Mouse (Mus musculus): Measurements from ENCODE around the gene Mef2d.

Gene Mef2d

GRCm38 (mm10) chr3:88137821-88138220, 4.4 kb upstream of the Mef2d start:
- peak; percentile 27 to 38 for DNase-seq (ENCODE audit: low spot score in 2 of 2)

- DNase-seq (ENCODE audit: low spot score in 2 of 2): peak; percentile 91 to 94
Observed at GRCm38 (mm10) chr3:88138336-88139242, 3.6 kb upstream of the Mef2d start.

- DNase-seq (ENCODE audit: low spot score in 2 of 2): peak; percentile 60 to 68
Observed at GRCm38 (mm10) chr3:88139243-88140177, 2.7 kb upstream of the Mef2d start.

- DNase-seq (ENCODE audit: low spot score in 2 of 2): peak in 1 of 2 experiments; percentile 20
Observed at GRCm38 (mm10) chr3:88140178-88140902, 1.8 kb upstream of the Mef2d start.

GRCm38 (mm10) chr3:88140903-88141430, 1.2 kb upstream of the Mef2d start:
- DNase-seq (ENCODE audit: low spot score in 2 of 2): no peak

- DNase-seq (ENCODE audit: low spot score in 2 of 2): peak; percentile 48 to 50
Observed at GRCm38 (mm10) chr3:88141439-88141786, 759 bp upstream of the Mef2d start.

GRCm38 (mm10) chr3:88142546-88142915, 359 bp downstream of the Mef2d start:
- DNase-seq (ENCODE audit: low spot score in 2 of 2): peak in 1 of 2 experiments; percentile 67

GRCm38 (mm10) chr3:88142916-88143771, 972 bp downstream of the Mef2d start:
- peak in 1 of 2 experiments; percentile 40 for DNase-seq (ENCODE audit: low spot score in 2 of 2)

- peak; percentile 46 to 52 for DNase-seq (ENCODE audit: low spot score in 2 of 2)
Observed at GRCm38 (mm10) chr3:88143961-88144486, 1.9 kb downstream of the Mef2d start.

GRCm38 (mm10) chr3:88144648-88145410, 2.7 kb downstream of the Mef2d start:
- no peak for DNase-seq (ENCODE audit: low spot score in 2 of 2)

- DNase-seq (ENCODE audit: low spot score in 2 of 2): peak; percentile 56 to 62
Observed at GRCm38 (mm10) chr3:88145411-88145782, 3.2 kb downstream of the Mef2d start.

GRCm38 (mm10) chr3:88145952-88146351, 3.8 kb downstream of the Mef2d start:
- DNase-seq (ENCODE audit: low spot score in 2 of 2): no peak

GRCm38 (mm10) chr3:88146376-88147112, 4.4 kb downstream of the Mef2d start:
- no peak for DNase-seq (ENCODE audit: low spot score in 2 of 2)

- DNase-seq (ENCODE audit: low spot score in 2 of 2): peak; percentile 64 to 78
Observed at GRCm38 (mm10) chr3:88147444-88147843, 5.3 kb downstream of the Mef2d start.

- DNase-seq (ENCODE audit: low spot score in 2 of 2): no peak
Observed at GRCm38 (mm10) chr3:88147866-88148265, 5.7 kb downstream of the Mef2d start.

GRCm38 (mm10) chr3:88148354-88148753, 6.2 kb downstream of the Mef2d start:
- no peak for DNase-seq (ENCODE audit: low spot score in 2 of 2)

- DNase-seq (ENCODE audit: low spot score in 2 of 2): no peak
Observed at GRCm38 (mm10) chr3:88148776-88149509, 6.8 kb downstream of the Mef2d start.

- DNase-seq (ENCODE audit: low spot score in 2 of 2): no peak
Observed at GRCm38 (mm10) chr3:88149510-88149974, 7.4 kb downstream of the Mef2d start.
